Mouse (Mus musculus) embryonic facial prominence, embryonic 15.5 days (tissue): Measurements from ENCODE around the gene Cyp2a4. TPM values are rescaled to one million over a fixed set of nuclear protein-coding genes. Genes with fewer than 3 reads are reported as not detected.

Experiments used
- polyA plus RNA-seq: library from polyadenylated mRNA; unstranded; fragments of >200 nt; fragmentation: Nextera tagmentation; extraction: Ambion mirVana; gene quantifications from 2 replicates; pipeline ENCODE4 v1.2.1, GENCODE M21; 2015

Cyp2a4 gene
- polyA plus RNA-seq, 1 experiment from 2014 or later, result not detected

Other genes starting within 250 kb of the Cyp2a4 start
- not detected in 2 replicates for gene Cyp2b13, start 245.7 kb upstream of the Cyp2a4 start, polyA plus RNA-seq
- gene Cyp2b9, start 133.8 kb upstream of the Cyp2a4 start, polyA plus RNA-seq, result not detected in 2 replicates
- not detected in 2 replicates for gene Vmn1r184, start 46.8 kb upstream of the Cyp2a4 start, polyA plus RNA-seq
- not detected in 2 replicates for gene Nlrp9c, start 96.5 kb downstream of the Cyp2a4 start, polyA plus RNA-seq
- gene Nlrp4a, start 127.9 kb downstream of the Cyp2a4 start, polyA plus RNA-seq, result not detected in 2 replicates
- gene Nlrp9a, start 227.9 kb downstream of the Cyp2a4 start, polyA plus RNA-seq, result not detected in 2 replicates